Mouse (Mus musculus) cerebellum, postnatal 10 days (tissue): ENCODE measurements at regions not wholly inside any gene's neighbourhood (a gene's known extent, or its start where the extent isn't known, plus 50 kb on each side); places are given as distances from the start of the nearest gene placed in this dataset.
"Not testable (repeated sequence)": the region's sequence is repeated elsewhere in the genome, so short reads cannot be mapped to it uniquely, and the experiment has no call there.

Experiments used
- DNase-seq, 2 experiments: peaks; one replicate each; pipeline ENCODE4 v3.0.0; 2021; ENCODE audit warnings: mixed read lengths in 2 of 2

DNA sequence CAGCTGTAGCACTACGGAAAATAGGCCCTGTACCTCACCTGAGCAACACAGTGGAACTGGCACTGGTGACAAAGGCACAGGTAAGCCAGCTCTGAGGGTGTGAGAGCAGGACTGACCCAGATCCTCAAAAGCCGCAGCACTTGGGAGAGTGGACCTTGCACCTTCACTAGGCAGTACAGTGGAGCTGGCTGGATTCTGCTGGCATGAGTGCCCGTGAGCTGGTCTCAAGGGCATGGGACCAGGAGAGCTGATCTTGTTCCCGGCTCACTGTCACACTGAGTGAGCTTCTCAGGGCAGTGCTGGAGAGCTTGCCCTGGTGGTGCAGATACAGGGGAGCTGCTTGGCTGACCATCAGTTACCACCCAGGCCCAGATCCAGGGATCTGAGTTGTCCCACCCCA, 335.4 kb upstream of the Rgma start:
- peak; percentile 24 to 30 for DNase-seq

DNA sequence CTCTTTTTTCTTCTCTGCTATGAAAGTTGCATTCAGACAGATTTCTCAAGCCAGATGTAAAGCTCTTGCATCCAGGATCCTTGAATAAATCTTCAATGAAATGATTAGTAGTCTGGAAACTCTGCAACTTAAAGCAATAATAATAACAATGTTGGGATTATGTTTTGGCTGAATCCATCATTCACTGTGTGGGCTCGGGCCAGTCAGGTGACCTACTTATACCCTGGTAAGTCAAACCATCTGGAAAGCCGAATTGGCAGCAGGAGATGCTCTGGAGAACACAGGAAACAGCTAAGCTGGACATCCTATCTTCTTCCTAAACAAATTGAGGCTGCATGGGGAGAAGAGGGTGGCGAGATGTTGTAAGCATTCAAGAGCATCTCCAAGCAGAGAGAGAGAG, 331.0 kb upstream of the Rgma start:
- DNase-seq = peak in 1 of 2 experiments; percentile 16

DNA sequence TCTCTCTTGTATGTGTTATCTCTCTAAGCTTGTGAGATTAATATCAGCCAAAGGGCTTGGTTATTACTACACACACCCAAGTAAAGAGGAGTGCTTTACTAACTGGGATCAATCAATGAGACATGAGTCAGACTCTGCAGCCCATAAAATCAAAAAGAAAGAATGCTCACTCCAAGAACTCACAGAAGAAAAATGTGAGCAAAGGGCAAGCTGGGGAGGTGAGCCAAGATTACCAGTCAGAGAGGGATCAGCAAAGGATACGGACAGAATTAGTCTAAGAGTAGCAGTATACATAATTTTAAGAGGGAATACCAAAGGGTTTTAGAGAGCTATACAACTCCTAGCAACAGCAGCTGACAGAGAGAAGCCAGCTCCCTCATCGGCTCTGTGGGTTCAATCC, 319.4 kb upstream of the Rgma start:
- no peak for DNase-seq

DNA sequence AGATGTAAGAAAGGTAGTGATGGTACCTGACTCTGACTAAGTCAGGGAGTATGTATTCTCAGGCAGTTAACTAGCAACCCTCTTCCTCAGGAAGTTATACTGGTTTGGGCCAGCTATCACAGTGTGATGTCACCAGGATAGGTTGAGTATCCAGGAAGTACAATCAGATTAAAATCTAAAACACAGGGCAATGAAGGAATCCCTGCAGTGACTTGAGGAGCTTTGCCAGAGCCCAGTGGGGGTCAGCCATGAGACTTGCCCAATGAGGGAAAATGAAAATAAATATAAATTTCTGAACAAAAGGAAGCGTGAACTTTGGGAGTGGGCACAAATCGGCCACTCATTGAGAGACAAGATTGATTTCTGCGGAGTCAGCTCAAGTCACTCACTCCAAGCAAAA, 311.8 kb upstream of the Rgma start:
- peak; percentile 46 to 59 for DNase-seq

DNA sequence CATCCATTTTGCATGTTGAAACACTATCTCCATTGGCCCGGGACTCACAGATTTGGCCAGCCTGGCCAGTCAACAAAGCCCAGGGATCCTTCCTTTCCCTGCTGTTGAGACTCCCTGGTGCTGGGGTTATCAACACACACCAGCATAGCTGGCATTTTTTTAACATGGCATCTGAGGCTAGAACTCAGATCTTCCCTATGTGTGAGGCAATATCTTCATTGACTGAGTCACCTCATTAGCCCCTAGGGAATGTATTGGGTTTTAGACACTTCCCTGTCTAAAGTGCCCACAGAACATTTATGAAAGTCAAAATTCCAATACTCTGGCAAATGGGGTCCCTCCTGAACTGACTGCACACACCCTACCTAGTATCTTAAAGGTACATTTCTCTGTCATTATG, 306.8 kb upstream of the Rgma start:
- no peak for DNase-seq

DNA sequence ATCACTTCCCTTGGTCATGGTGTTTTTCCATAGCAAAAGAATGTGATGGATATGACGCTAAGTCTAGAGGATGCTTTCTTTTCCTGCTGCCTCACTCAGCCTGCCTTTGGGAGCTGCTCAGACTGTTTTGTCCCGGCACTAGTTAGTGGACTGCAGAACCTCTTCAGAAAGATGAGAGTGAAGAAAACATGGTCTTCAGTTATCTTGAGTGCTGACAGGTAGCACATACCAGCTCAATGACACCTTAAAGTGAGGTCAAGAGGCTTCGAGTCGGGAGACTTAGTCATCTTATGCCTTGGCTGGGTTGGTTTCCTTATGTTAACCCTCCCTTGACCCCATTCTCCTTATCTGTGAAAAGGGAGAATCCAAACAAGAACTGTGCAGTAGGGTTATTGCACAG, 306.0 kb upstream of the Rgma start:
- DNase-seq = no peak

DNA sequence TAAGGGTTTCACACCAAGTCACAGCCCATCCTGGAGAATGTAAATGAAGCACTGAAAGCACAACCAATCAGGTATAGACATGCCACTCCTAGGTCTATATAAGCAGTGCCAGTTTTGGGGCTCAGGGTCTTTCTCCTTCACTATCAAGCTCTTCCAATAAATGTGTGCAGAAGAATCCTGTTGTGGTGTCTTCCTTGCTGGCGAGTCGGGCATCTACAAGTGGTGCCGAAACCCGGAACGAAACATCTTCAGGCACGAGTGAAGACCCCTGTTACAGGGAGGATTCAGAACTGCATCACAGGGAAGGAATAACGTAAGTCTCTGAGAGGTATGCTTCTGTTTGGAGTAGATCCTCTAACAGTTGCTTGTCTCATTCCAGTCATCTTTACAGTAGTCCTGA, 299.9 kb upstream of the Rgma start:
- DNase-seq = not testable (repeated sequence)

DNA sequence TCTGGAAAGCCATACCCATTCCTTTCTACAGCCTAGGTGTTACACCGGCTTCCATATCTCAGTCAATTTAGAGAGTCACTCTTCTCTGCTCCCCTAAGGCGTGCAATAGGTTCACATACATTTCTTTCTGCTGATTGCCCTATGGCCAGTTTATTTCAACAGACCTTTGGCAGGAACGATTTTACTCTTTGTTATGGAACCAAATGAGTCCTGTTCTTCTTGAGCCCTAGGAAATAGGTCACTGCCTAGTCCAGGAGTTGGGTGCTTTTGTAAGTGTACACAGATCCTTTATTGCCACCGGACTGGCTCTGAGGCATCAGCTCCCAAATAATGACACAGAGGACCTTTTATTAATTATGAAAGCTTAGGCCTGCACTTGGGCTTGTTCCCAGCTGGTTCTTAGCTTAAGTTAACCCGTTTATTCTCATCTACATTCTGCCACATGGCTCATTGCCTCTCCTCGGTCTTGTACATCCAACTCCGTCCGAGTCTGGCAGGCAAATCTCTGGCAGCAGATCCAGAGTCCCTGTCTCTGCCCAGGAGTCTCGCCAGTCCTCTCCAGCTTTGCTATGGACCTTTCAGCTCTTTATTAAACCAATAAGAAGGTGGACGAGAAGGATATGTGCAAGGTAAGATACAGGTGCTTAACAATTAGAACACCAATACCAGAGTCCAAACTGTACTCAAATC, 287.7 kb upstream of the Rgma start:
- DNase-seq = peak; percentile 61 to 71

DNA sequence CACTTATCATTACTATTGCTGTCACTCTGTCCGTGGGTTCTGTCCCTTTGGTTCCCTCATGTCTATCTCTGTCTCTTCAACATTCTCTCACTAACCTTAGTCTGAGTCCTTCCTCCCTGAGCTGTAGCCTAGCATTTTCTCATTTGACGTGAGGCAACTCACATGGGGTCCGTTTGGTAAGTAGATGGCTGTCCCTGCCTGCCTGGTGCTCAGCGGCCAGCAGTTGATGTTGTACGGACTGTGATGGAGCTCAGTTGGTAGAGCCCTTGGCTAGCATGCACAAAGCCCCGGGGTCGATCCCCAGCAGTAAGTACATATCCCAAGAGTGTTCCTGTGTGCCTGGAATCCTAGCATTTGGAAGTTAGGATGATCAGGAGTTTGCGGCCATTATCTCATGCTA, 287.0 kb upstream of the Rgma start:
- no peak for DNase-seq

DNA sequence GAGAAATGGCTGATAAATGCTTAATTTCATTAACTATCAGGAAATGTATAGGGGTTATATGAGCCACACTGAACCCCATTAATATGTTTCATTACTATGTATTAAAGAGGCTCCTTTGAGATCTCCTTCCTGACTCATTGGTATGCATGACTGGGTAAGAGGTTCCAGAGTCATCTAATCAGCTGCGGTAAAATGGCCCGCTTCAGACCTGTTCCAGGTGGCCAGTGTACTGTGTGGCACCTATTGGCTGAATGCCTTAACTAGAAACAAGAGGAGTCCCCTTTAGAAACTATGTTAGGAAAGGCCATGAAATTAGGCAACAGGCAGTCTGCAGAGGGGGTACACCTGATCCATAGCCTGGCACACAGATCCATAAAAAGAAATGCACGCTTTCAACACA, 283.6 kb upstream of the Rgma start:
- no peak for DNase-seq

DNA sequence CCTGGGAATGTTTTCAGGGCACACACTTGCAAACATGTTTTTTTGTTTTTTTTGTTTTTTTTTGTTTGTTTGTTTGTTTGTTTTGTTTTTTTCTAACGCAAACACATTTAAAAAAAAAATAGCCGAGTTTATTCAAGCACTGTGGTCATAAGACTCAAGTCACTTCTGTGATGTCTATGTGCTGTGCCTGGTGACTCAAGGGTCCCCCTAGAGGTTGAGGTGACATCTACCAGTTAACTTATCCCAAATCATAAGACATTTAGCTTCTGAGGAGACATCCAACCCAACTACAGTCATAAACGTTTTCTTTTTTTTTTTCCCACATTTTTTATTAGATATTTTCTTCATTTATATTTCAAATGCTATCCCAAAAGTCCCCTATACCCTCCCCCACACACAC, 281.2 kb upstream of the Rgma start:
- DNase-seq = peak; percentile 28 to 46

DNA sequence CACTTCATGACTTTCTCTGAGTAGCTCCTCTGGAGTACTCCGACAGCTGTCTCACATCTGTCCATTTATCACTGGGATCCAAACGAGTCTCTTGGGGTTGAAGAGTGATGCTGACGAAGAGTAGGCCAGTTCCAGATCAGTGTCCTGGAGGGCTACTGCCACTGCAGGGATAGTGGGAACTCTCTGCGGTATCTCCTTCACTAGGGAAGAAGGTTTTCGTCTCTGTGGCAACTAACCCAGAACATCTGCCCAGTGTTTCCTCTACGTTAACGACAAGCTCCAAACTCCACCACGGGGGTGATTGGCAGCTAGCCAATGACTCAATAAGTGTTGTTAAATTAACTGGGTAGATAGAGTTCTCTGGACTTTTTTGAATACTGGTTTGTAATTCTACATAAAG, 256.4 kb upstream of the Rgma start:
- peak; percentile 34 to 49 for DNase-seq

DNA sequence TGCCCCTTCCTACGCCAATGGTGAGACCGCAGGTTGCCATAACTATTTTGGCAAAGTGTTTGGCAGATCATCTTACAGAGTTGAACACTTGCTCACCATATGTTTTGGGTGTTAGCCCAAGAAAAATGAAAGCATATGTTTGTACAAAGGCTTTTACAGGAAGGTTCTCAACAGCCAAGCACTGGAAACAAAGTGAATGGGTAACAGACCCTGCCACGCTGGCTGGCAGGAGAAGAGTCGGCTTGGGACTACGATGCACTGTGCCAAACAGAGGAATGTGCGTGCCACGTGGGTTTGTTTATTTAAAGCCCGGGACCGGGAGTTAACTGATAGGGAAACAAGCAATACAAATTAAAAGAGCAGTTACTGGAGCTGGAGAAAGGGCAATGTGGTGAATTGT, 255.0 kb upstream of the Rgma start:
- DNase-seq = peak in 1 of 2 experiments; percentile 26

DNA sequence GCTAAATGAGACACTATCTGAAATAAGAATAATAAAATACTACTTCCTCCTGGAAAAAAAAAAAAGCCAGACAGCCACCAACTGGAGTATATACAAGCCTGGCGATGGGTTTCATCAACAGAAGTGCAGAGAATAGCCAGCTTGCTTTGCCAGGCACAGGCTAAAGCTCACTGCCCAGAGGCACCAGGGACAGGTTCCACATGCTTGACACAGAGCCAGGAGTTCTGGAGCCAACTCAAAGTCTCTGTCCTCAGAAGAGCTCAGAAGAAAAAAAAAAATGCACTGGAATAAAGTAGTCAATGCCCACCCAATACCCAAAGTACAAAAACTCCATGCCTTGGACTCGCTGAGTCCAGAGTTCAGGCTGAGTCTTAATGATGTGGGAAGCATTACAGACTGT, 250.3 kb upstream of the Rgma start:
- DNase-seq = peak; percentile 75 to 81

DNA sequence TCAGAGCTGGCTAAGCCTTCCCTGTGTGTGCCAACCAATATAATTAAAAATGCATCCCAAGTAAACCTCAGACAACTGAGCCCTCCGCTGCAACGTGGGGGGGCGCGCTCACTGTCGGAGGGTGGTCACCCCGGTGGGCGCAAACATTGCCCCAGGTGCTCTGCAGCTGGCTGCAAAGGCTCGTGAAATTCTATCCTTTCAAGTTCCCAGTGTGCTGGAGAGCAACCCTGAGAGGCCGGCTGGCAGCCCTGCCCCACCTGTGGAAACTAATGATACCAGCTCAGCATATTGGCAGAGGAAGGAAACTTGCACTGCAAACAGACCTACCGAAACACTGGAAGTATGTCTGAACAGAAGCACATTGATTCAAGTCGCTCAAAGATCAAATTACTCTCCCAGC, 249.4 kb upstream of the Rgma start:
- peak; percentile 32 to 36 for DNase-seq

DNA sequence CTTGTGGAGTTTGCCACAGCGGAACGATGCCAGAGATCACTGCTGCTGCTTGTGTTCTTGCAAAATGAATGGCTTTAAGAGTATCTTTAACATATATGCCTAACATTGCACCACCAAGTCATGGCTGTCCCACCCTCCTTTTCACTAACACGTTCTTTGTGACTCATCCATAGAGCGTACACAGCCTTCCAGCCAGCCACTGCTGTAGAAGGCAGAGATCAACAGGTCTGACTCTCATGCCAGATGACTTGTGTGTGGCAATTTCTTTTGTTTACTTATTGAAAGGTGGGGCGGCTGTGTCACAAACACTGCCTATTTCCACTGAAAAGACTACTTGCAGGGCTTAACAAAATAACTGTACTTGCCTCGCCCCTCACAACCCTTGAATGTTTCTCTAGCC, 239.5 kb upstream of the Rgma start:
- DNase-seq = no peak

DNA sequence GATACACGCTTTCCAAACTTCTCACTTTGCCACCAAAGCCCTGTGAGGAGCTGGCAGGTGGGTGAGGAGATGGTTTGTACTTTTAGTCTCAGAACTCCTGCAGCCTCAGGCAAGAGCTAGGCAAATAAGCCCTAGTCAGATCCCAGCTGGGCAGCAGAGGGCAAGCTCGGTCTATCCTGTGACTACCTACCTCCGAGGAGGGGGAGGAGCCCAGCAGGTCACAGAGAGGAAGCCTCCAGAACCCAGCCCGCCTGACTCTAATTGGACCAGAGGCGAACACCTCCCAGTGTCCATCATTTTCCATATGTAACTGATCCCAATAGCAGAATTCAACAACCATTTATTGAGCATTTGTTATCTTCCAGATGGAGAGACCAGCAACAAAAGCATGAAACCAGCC, 237.0 kb upstream of the Rgma start:
- peak in 1 of 2 experiments; percentile 23 for DNase-seq

DNA sequence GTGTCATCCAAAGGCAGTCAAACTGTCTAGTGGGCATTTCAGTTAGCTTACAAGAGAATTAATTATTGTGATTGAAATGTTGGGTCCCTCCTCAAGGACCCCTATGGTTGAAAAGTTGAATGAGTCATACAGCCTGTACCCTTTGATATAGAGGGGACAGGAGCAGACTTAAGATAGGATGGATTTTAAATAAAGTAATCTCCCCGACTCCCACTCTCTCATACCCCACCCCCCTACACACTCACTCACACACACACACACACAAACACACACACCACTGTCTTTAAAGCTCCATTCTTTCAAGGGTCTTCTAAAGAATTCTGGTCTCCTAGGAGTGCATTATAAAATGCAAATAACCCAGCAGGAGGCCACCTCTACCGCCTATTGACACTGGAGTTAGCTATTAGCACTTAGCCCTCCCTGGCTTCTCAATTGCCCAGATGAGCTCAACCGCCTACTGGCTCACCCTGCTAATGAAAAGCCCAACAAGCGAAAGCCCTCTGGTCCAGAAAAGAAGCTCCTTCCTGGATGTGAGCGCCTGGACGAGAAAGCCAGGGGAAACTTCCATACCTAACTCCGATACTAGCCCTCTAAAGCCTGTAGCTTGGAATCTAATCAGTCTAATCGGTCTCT, 236.3 kb upstream of the Rgma start:
- DNase-seq = no peak

DNA sequence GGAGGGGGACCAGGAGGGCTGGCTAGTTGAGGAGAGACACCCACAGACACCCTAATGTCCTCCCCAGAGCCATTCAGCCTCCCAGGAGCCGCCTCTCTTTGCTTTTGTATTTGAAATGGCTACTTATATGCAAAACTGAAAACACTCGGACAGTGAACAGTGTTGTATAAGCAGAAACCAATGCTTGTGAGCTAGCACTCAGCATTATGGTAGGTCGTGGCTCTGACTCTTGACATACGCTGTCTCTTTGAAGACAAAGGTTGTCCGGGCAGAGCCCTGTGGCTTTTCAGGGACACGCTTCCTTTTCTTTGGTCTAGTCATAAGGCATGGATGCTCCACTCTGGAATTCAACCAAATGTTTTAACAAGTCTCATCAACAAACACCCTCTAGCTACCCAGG, 235.4 kb upstream of the Rgma start:
- no peak for DNase-seq

DNA sequence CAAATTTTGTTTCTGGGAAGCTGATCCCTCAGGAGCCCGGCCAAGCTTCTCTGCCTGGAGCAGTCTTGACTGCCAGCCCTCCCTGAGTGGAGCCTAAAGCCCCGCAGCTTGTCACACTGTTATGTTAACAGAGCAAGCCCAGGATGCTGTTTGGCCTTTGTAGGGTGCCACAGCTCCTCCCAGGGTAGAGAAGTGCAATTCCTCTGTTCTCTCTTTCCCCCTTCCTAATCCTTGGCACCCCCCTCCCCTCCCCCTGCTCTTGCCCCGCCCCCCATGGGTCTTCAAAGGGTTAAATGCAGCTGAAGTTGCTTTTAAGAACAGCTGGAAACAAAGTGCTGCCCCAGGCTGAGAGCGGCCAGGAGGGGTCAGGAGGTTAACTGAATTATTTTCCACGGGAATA, 234.1 kb upstream of the Rgma start:
- peak in 1 of 2 experiments; percentile 43 for DNase-seq

DNA sequence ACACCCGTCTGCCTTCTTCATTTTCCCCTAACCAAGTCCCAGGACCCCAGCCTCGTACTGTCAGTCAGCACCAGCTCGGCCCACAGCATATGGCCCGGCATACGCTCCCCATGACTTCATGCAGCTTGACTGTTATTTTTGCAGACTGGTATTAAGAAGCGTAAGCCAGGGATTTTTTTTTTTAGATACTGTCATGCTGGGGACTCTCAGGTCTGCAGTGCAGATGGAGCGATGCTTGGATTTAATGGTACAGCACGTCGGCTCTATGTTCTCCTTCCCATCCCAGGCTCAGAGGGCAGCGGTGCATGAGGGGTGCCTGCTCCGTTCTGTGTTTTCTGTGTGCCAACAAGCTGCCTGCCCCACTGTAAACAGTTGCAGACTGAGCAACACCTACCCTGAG, 231.4 kb upstream of the Rgma start:
- peak; percentile 42 to 61 for DNase-seq

DNA sequence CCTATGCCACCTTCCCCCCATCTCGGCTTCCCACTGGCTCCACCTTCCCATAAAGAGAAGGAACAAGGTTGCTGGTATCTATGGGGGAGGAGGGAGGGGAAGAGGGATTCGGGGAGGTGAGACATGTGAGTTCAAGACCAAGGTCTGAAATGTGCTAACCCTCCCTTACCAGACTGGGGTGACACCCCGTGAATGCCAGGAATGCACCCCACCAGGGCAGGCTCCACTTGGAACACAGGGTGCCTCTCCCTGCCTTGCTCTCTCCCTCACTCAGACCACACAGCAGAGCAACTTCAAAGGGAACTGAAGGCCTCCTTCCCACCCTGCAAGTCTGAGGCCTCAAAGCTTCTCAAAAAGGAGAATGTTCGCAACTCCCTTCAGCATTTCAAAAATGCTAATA, 230.5 kb upstream of the Rgma start:
- DNase-seq = no peak

DNA sequence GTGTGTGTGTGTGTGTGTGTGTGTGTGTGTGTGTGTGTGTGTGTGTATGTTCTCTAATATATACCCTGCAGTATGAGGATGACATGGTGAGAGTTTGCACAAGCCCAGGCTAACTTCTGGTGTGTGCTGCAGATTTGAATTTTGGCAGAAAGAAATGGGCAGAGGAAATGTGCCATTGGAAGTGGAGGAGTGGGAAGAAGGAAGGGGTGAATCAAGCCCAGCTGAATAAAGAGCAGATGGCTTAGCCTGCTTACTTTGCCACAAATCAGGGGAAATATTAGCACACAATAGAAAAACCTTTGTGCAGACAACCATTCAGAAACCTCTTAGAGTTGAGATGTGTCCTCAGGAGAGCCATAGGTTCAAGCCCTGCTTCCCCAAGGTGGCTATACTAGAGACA, 228.1 kb upstream of the Rgma start:
- no peak for DNase-seq

DNA sequence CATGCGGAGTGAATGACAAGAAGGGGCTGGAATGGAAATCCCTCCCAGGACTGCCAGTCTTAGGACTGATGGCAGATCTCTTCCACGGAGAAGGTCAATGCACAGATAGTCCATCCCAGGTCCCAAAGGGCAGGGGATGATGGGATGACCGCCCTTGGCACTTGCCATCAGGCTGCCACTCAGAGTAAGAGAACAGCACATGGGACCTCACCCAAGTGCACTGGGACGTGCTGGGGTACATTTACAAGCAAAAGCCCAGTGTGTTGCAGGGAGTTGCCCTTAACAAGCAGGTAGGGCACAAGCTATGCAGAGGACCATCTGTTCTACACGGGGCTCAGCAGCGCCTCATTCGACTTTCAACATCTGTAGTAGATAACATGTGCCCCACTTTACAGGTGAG, 224.9 kb upstream of the Rgma start:
- no peak for DNase-seq
